Mouse (Mus musculus): ENCODE data around the gene Cry2.

Cry2 gene

DNA sequence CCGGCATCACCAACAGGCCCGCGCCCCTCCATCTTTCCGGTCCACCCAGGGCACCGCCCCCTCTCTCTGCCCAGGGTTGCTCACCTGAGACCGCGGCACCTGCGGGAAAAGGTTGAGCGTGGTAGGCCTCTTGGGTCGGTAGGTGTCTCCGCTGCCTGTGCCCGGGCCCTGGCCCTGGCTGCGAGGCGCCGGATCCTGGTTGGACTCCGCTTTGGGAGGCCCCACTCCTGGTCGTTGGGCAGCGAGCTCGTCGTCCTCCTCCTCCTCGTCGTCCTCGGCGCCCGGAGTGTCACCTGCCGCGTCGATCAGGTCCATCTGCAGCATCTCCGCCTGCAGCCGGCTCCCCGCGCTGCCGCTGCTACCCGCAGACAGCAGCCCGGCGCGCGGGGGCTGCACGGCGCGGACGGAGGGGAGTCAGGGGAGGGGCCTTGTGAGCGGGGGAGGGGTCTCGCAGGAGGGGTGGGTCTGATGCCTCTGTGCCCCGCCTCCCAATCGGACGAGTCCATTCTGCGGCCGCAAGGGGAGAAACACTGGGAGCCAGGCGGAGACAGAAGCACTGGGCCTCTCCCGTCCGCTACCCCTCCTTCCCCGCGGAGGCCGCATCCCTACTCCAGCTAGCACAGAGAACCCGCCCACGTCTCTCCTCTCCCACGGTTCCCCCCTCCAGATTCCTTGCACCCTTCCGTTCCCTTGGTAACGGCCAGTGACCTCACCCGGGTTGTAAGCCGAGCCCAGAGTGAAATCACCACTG lies 44.8 kb downstream of the Cry2 start:
- DNase-seq (ENCODE audit: low read depth, low spot score) = peak; percentile 99

DNA sequence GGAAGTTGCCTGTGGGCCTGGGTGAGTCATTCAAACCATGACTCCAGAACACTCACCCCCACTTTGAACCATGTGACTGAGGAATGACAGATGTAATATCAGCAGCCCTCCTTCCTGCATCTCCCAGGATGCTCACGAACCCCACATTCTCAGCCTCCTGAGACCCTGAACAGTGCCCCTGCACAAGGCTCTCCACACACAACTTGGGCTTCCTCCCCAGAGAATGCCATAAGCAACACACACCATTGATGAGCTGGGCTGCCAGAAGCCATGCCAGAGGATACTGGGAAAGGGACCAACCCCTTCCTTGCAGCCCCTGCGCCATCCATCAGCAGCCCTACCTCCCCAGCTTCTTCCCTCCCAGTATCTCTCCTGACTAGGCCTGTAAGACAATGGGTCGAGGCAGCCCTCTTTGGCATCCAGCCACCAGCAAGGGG lies 45.7 kb downstream of the Cry2 start:
- DNase-seq (ENCODE audit: low read depth, low spot score) = peak; percentile 78

- peak; percentile 95 for DNase-seq (ENCODE audit: low read depth, low spot score)
Measured at GRCm38 (mm10) chr2:92387646-92388045, 46.2 kb downstream of the Cry2 start.

GRCm38 (mm10) chr2:92386821-92387570 lies 46.8 kb downstream of the Cry2 start:
- DNase-seq (ENCODE audit: low read depth, low spot score) = no peak

DNA sequence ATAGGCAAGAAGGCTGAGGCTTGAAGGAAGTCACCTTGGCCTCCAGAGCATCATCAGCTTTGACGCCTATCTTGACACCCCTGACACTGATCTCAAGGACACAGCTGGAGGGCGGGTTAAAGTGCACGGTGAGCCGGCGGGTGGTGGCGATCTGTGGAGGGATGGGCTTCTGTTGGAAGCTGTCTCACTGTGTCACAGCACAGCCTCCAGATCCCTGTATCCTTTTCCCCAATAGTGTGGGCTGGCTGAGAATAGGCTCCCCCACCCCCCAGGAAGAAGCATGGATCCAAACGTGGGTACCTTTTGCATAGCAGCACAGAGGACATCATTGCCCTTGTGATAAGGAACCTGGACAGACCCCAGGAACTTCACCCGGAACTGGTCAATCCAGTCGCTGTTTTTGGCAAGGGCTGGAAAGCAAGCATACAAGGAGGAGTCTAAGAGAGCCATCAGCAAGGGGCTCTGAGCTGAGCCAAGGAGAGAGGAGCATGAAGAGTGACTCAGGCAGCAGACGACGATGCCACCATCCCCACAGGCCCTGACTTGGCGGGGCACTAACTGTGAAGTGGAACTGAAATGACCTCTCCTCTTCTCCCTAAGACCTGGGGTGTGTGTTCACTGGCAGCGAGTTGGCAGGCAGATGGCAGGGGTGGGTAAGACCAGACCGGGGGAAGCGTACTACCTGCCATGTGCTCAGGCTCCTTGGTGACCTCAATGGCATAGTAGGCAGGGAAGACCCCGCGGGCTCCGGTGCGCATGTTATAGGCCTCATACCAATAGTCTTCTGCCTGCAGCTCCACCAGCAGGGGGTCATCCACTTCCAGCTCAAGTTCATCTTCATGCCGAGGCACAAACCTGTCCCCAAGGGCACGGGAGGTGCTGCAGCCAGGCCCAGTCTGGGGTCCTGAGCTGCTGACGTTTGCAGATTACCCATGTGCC lies 48.5 kb downstream of the Cry2 start:
- peak; percentile 67 for DNase-seq (ENCODE audit: low read depth, low spot score)

GRCm38 (mm10) chr2:92384101-92384500 lies 49.7 kb downstream of the Cry2 start:
- no peak for DNase-seq (ENCODE audit: low read depth, low spot score)

DNA sequence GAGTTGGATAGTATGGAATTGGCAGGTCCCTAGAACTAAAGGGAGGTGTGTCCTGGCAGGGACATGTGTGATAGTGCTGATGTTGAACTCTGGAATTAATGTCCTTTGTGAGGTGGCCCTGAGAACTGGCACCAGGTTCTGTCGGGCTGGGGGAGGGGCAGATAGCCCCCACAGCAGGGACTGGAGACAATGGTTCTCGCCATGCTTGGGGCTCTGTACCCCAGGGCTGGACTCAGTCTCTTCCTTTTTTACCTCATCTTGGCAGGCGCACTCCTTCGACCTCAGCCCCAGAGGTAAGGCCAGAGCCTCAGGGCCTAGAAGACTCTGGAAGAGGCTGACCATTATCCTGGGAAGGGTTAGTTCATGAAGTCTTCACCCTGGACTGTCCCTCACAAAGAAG lies 51.1 kb downstream of the Cry2 start:
- DNase-seq (ENCODE audit: low read depth, low spot score) = no peak

DNA sequence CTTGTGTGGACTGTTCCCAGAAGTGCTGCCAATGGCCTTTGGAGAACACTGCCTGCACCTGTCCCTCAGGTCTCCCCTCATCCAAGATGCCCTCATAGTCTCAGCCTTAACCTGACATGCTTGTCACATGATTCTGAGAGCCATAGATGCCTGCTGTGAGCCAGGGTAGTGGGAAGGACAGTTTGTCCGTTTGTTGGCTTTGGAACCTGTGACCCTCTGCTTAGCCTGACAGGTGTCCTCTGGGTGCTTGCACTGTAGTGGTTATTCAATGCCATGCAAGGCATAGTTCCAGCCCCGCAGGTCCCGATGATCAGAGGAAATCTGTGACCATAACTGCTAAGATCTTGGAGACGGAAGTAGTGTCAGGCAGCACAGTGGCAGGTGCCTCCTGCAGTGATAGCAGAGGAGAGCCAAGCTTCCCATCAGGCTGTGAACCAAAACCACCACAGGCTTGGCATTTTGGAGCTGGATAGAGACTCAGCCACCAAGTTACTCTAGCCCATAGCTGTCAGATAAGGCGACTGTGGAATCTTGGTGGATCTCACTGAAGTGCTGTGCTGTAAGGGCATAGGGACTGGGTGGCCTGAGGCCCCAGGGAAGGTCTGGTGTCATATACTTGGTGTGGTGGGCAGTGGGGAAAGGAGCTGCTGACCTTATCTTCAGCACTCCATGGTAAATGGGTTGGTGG lies 51.8 kb downstream of the Cry2 start, which contains the start of gene 1700029I15Rik:
Gene 1700029I15Rik, plus strand, starts transcription at position 638 of the 688 bp plus-strand sequence.
- DNase-seq (ENCODE audit: low read depth, low spot score) = peak; percentile 76

DNA sequence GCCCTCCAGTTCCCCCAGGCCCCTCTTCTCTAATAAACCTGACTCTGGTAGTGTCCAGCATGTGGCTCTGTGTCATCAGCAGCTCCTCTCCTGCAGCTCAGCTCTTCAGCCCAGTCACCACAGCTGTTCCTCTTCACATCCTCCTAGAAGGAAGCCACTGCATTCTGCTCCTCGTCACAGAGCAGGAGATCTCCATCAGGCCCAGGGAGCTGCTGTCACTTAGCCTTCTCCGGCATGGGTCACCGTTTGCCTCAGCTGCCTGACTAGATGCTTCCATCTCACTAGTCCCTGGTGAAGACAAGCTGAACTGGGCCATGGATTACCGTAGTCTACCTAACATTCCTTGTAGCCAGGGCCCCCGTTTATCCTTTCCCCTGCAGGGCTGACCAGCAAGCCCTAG lies 52.7 kb downstream of the Cry2 start:
- no peak for DNase-seq (ENCODE audit: low read depth, low spot score)

DNA sequence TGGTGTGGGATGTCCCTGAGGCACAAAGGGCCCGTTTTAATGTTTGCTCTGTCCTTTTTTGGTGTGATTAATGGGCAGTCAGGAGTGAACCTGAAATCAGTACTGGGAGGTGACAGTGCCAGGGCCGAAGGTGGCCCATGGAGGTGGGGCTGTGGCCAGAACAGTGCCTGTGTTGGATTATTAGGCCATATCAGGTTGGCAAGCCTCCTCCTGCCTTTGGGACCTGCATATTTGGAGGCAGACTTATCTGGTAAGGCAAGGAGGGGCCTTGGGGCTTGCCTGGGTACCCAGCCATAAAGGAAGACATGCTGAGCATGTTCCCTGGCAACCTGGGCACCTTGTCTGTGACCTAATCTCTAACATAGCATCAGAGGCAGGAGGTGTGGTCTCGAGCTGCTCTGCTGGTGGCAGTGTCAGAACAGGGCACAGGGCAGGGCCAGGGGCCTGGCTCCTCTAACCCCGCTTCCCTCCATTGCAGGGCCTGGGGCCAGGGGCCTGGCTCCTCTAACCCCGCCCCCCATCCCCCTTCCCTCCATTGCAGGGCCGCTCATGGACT lies 53.3 kb downstream of the Cry2 start:
- no peak for DNase-seq (ENCODE audit: low read depth, low spot score)

DNA sequence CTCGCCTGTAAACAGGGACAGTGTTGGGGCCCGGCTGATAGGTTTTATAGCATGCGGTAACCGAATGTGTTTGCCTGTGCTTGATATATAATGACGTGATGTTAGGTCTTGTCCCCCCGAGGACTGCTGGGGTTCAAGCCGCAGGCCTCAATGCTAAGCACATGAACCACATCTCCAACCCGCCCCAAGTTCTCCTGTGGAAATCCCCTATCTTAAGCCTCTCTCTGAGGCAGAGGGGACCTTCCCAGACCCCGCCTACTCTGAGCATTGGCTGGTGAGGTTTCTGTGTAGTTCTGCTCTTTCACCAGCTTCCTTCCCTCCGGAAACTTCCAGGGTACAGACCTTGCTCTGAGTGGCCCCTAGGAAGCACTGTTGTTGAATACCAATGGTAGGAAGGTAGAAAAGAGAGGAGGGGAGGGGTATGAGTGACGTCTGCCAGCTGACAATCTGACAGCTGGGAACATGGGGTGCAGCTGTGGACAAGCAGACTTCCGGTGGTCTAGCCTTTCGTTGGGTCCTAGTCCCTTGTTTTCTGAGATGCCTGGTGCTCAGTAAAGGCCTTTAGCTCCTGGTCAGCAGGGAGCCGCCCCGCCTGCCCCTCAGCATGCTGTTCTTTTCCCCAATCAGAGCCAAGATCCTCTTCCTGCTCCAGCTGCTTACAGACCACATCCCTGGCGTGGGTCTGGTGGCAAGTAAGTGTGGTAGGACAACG lies 53.9 kb downstream of the Cry2 start:
- DNase-seq (ENCODE audit: low read depth, low spot score) = no peak

DNA sequence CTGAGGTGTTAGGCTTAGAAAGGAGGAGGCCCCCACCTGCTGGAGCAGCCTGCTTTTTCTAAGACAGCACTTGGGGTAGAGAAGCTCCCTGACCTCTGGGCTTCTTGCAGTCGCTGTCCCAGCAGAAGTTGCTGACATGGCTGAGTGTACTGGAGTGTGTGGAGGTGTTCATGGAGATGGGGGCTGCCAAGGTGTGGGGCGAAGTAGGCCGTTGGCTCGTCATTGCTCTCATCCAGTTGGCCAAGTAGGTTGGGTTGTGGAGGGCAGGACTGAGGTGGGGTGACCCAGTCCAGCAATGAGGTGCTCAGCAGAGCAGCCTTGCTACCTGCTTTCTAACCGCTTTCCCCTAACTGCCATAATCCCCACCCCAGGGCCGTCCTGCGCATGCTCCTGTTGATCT lies 56.5 kb downstream of the Cry2 start:
- no peak for DNase-seq (ENCODE audit: low read depth, low spot score)

GRCm38 (mm10) chr2:92376300-92376699 lies 57.5 kb downstream of the Cry2 start:
- DNase-seq (ENCODE audit: low read depth, low spot score) = no peak

DNA sequence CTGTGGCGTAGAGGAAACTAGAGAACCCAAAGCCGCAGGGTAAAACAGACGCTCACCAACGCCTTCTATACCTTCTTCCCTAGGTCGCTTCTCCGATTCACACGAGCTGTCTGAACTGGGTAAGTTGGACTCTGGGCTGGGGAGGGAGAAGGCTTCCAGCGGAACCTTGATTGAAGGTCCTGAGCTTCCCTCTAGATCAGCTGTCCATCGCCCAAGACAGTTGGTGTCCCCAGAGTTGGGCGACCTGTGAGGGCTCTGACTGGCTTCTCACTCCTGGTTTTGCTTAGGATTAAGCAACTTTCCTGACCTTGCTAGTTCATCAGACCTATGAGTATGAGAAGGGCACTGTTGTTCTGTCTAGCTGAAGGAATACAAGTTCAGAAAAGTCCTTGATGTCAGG lies 58.1 kb downstream of the Cry2 start:
- no peak for DNase-seq (ENCODE audit: low read depth, low spot score)

DNA sequence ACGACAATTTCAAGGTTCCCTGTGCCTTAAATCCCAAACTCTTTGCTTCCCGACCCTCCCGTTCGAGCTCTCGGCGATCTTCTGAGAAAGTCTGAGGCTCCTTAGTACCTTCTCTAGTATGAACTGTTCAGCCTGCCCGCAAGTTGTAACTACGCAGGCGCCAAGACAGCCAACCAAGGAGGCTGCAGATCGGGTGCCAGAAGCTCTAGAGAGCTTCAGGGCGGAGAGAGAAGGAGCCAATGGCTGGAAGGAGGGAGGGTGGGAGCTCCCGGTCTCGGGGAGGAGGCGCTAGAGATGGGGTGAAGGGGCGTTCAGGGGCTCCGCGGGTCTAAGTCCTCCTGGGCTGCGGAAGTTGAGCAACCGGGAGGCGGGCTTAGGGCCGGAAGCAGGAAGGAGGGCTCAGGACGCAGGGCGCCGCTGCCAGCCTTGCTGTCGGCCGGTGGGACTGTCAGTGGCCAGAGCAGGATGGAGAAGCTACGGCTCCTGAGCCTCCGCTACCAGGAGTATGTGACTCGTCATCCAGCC lies 58.7 kb downstream of the Cry2 start:
- peak; percentile 99 for DNase-seq (ENCODE audit: low read depth, low spot score)

- peak; percentile 90 for DNase-seq (ENCODE audit: low read depth, low spot score)
Measured at GRCm38 (mm10) chr2:92374514-92374913, 59.3 kb downstream of the Cry2 start, which contains the start of the genes Pex16 and Large2. TSS of gene Pex16 (plus strand) at chr2:92374676. TSS of gene Large2 (minus strand) at chr2:92374869.

DNA sequence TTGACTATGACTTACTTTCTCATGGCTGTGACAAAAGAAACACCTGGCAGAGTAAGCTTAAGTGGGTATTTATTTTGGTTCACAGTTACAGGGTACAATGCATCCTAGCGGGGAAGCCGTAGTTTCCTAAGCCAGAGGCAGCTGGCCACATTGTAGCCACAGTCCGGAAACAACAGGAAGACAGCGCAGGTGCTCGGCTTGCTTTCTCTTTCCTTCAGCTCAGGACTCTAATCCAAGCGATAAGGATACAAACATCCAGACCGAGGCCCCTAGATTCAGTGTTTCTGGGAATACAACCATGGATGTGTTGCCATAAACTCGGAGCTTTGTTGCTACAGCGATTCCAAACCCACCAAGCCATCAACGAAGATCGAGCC lies 60.4 kb downstream of the Cry2 start:
- DNase-seq (ENCODE audit: low read depth, low spot score) = no peak

- no peak for DNase-seq (ENCODE audit: low read depth, low spot score)
Measured at GRCm38 (mm10) chr2:92372767-92373436, 60.9 kb downstream of the Cry2 start.

- DNase-seq (ENCODE audit: low read depth, low spot score) = no peak
Measured at GRCm38 (mm10) chr2:92371971-92372690, 61.7 kb downstream of the Cry2 start.
